Mouse (Mus musculus): ENCODE results near the gene Gbp8.

- TF ChIP-seq POLR2A (IDR thresholded peaks at IDR 0.05; ENCODE audit: borderline replicate concordance, control insufficient read depth, low read depth, low read length), result no peak
- TF ChIP-seq CTCF (IDR thresholded peaks at IDR 0.05; ENCODE audit: control insufficient read depth, insufficient read depth, low read length), result no peak
Measured at GRCm38 (mm10) chr5:105154049-105154448, 14.7 kb upstream of the Gbp8 start.
